Mouse (Mus musculus): ENCODE data around the gene Rcn1. TPM values are rescaled to one million over a fixed set of nuclear protein-coding genes. Genes with fewer than 3 reads are reported as not detected.

Gene Rcn1
- polyA plus RNA-seq, 1 experiment from 2014 or later = 122 TPM

DNA sequence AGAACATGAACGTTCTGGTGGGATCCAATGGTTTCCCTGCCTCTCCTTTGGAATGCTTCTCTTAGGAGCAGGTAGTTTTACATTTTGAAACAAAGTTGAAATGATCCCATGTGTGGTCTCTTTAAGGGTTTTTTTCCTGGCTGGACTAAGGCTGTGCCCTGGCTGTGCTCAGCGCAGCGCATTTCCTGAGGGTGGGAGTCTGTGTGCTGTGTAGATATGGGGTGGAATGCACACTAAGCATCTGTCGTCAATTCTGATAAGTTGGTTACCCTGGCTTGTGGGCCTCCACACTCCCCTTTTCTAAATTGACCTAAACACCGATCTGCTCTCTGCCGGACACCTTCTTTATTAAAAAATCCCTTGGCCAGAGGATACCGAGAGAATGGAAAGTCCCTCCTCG is 28.3 kb upstream of the Rcn1 start:
- ATAC-seq (replicated peaks; ENCODE audit: low FRiP score, low TSS enrichment, low read depth) = no peak
- H3K4me3 ChIP-seq (ENCODE audit: low read depth, low read length) = no peak overlapping the region
- no peaks in the 10 kb centered on the region for H3K4me1 ChIP-seq (replicated peaks; ENCODE audit: control insufficient read depth, insufficient read depth, low read length)
- no peak overlapping the region for H3K9ac ChIP-seq (ENCODE audit: low read length)
- no peak for DNase-seq (ENCODE audit: low spot score)
- H3K27ac ChIP-seq (ENCODE audit: low read depth) = no peak overlapping the region
- 68% methylated on average over 8 of the region's 8 CpGs for WGBS
- H3K27me3 ChIP-seq (replicated peaks; ENCODE audit: control insufficient read depth, insufficient read depth, low read length) = no peaks in the 10 kb centered on the region
- no peak overlapping the region for H3K4me2 ChIP-seq (ENCODE audit: low read length)
- no peaks in the 10 kb centered on the region for H3K36me3 ChIP-seq (ENCODE audit: control insufficient read depth, insufficient read depth, low read length)
- H3K9me3 ChIP-seq (ENCODE audit: control insufficient read depth, low read length) = no peaks in the 10 kb centered on the region

DNA sequence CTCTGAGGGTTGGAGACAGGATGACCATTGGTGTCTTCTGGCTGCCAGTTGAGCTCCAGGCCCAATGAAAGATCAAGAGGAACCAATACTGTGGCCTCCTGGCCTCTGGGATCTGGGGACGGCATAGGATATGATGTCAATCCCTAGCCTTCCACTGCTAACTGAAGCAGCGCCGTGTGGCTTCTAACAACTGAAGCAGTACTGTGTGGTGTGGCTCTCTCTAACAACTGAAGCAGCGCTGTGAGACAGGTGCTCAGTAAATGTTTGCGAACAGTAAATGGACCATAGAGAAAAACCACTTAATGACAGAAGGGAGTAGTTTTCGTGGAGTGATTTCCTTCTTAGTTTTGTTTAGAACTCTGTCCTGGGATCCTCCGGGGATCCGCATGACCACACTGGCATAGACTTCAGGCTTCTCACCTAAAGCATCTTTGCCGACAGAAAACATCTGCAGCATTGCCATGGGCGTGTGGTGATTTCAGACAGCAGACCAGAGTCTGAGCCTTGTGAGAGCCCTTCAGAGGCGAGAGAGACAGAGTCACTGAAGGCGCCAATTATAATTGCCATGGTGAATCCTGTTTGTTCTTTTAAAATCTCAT is 19.6 kb upstream of the Rcn1 start:
- Histone ChIP-seq H3K36me3 (ENCODE audit: control insufficient read depth, insufficient read depth, low read length) (no peaks in the 10 kb centered on the region), H3K4me1 (replicated peaks; ENCODE audit: control insufficient read depth, insufficient read depth, low read length) (no peaks in the 10 kb centered on the region), H3K4me2 (ENCODE audit: low read length) (no peak overlapping the region), H3K9me3 (ENCODE audit: control insufficient read depth, low read length) (no peaks in the 10 kb centered on the region), H3K27ac (ENCODE audit: low read depth) (no peak overlapping the region), H3K9ac (ENCODE audit: low read length) (no peak overlapping the region), H3K27me3 (replicated peaks; ENCODE audit: control insufficient read depth, insufficient read depth, low read length) (no peaks in the 10 kb centered on the region), H3K4me3 (ENCODE audit: low read depth, low read length) (no peak overlapping the region)
- WGBS = 83% methylated on average over 12 of the region's 12 CpGs
- no peak for DNase-seq (ENCODE audit: low spot score)
- ATAC-seq (replicated peaks; ENCODE audit: low FRiP score, low TSS enrichment, low read depth) = no peak

DNA sequence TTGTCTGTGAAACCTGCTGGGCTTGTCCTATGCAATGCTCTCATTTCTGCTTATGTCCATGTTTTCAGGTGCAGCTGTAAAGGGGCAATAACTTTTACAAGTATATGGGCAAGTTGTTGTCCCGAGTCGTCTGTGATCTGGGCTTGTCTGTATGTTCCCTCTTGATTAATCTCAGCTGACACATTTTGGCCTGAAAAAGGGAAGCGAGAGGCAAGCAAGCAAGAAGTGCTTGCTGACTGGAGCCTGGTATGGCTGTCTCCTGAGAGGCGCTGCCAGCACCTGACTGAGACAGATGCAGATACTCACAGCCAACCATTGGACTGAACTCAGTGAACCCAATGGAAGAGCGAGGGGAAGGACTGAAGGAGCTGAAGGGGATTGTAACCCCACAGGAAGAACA is 18.5 kb upstream of the Rcn1 start:
- WGBS = 73% methylated on average over 5 of the region's 5 CpGs

DNA sequence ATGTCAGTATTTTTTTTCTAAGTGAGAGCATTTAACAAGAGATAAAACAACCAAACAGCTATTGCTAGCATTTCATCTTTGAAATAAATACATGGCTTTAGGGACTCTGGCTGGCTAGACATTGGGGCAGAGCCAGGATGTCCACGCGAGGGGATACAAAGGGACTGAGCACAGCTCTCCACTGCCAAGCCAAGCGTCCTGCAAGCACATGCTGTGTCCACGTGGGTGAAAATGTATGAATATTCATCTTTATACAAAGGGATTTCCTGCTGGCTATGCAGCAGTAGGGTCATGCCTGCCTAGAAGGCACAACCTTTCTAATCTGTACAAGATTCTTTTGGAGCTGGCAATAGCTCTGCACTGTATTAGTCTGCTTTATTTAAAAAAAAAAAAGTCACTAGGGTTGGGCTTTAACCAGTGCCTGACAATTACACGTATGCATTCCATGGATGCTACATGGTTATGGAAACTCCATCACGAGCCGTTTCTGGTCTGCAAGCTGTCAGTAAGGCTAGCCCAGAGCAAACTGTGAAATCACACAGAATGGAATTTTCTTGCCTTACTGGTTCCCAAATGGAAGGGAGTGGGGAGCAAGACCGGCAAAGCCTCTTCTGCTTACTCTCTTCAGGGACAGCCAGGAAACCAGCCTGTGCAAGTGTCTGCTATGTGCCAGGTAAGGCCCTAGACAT is 17.7 kb upstream of the Rcn1 start:
- no peaks in the 10 kb centered on the region for H3K4me1 ChIP-seq (replicated peaks; ENCODE audit: control insufficient read depth, insufficient read depth, low read length)
- no peak overlapping the region for H3K9ac ChIP-seq (ENCODE audit: low read length)
- H3K27ac ChIP-seq (ENCODE audit: low read depth) = no peak overlapping the region
- H3K4me3 ChIP-seq (ENCODE audit: low read depth, low read length) = no peak overlapping the region
- no peak overlapping the region for H3K4me2 ChIP-seq (ENCODE audit: low read length)
- H3K36me3 ChIP-seq (ENCODE audit: control insufficient read depth, insufficient read depth, low read length) = no peaks in the 10 kb centered on the region
- WGBS = 54% methylated on average over 8 of the region's 8 CpGs
- H3K9me3 ChIP-seq (ENCODE audit: control insufficient read depth, low read length) = no peaks in the 10 kb centered on the region
- DNase-seq (ENCODE audit: low spot score) = no peak
- no peak for ATAC-seq (replicated peaks; ENCODE audit: low FRiP score, low TSS enrichment, low read depth)
- H3K27me3 ChIP-seq (replicated peaks; ENCODE audit: control insufficient read depth, insufficient read depth, low read length) = no peaks in the 10 kb centered on the region

More for the DNA sequence above, 18.5 kb upstream of the Rcn1 start:
- H3K4me1 ChIP-seq (replicated peaks; ENCODE audit: control insufficient read depth, insufficient read depth, low read length) = no peaks in the 10 kb centered on the region
- no peak for ATAC-seq (replicated peaks; ENCODE audit: low FRiP score, low TSS enrichment, low read depth)
- no peaks in the 10 kb centered on the region for H3K36me3 ChIP-seq (ENCODE audit: control insufficient read depth, insufficient read depth, low read length)
- no peaks in the 10 kb centered on the region for H3K9me3 ChIP-seq (ENCODE audit: control insufficient read depth, low read length)
- H3K9ac ChIP-seq (ENCODE audit: low read length) = no peak overlapping the region
- no peak for DNase-seq (ENCODE audit: low spot score)
- no peak overlapping the region for H3K4me3 ChIP-seq (ENCODE audit: low read depth, low read length)
- no peak overlapping the region for H3K27ac ChIP-seq (ENCODE audit: low read depth)
- no peaks in the 10 kb centered on the region for H3K27me3 ChIP-seq (replicated peaks; ENCODE audit: control insufficient read depth, insufficient read depth, low read length)
- no peak overlapping the region for H3K4me2 ChIP-seq (ENCODE audit: low read length)

DNA sequence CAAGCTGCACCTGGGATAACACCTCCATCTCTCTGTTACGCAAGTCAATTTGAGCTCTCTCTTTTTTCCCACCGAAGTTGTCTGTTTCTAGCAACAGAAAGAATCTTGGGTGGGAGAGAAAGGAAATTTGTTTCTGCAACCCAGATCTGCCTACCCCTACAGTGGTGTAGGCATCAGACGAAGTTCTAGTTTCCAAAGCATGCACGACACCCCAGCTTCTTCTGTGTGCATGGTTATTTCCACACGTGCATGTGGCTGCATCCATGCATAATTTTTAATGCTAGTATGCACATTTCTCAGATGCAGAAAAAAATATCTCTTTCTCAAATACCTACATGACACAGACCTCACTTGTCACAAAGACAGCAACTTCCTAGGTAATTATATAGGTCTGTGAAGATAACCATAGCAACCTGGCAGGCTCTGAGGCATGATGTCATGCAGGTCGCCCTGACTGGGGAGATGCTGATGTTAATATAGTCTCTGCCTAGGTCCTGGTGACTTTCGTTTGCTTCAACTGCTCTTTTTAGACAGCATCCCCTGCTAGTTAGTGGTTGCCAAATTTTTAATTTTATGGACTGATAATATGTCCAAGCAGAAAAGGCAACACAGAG is 17.0 kb upstream of the Rcn1 start:
- no peaks in the 10 kb centered on the region for H3K4me1 ChIP-seq (replicated peaks; ENCODE audit: control insufficient read depth, insufficient read depth, low read length)
- no peak overlapping the region for H3K4me3 ChIP-seq (ENCODE audit: low read depth, low read length)
- no peaks in the 10 kb centered on the region for H3K27me3 ChIP-seq (replicated peaks; ENCODE audit: control insufficient read depth, insufficient read depth, low read length)
- no peaks in the 10 kb centered on the region for H3K9me3 ChIP-seq (ENCODE audit: control insufficient read depth, low read length)
- H3K27ac ChIP-seq (ENCODE audit: low read depth) = no peak overlapping the region
- ATAC-seq (replicated peaks; ENCODE audit: low FRiP score, low TSS enrichment, low read depth) (no peak), DNase-seq (ENCODE audit: low spot score) (no peak)
- no peaks in the 10 kb centered on the region for H3K36me3 ChIP-seq (ENCODE audit: control insufficient read depth, insufficient read depth, low read length)
- 64% methylated on average over 7 of the region's 7 CpGs for WGBS
- no peak overlapping the region for H3K4me2 ChIP-seq (ENCODE audit: low read length)
- H3K9ac ChIP-seq (ENCODE audit: low read length) = no peak overlapping the region

DNA sequence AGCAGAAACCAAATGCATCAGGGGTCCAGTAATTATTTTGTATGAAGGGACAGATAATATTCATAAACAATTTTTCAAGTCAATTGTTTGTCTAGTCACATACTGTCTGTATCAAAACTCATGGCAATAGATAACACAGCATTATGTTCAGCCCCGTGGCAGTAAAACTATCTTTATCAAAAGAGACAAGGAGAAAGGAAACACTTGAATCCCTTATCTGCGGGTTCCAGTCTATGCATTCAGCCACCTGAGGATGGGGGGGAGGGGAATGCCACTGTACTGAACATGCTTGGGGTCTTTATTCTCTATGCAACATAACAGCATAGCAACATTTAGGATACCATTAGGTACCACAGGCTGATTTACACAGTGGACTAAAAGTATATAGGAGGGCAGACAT is 15.2 kb upstream of the Rcn1 start:
- no peak overlapping the region for H3K4me2 ChIP-seq (ENCODE audit: low read length)
- WGBS = 64% methylated on average over 2 of the region's 2 CpGs
- H3K4me1 ChIP-seq (replicated peaks; ENCODE audit: control insufficient read depth, insufficient read depth, low read length) = no peaks in the 10 kb centered on the region
- H3K9me3 ChIP-seq (ENCODE audit: control insufficient read depth, low read length) = no peaks in the 10 kb centered on the region
- no peaks in the 10 kb centered on the region for H3K27me3 ChIP-seq (replicated peaks; ENCODE audit: control insufficient read depth, insufficient read depth, low read length)
- H3K27ac ChIP-seq (ENCODE audit: low read depth) = no peak overlapping the region
- H3K9ac ChIP-seq (ENCODE audit: low read length) = no peak overlapping the region
- no peak overlapping the region for H3K4me3 ChIP-seq (ENCODE audit: low read depth, low read length)
- no peaks in the 10 kb centered on the region for H3K36me3 ChIP-seq (ENCODE audit: control insufficient read depth, insufficient read depth, low read length)
- DNase-seq (ENCODE audit: low spot score) (no peak), ATAC-seq (replicated peaks; ENCODE audit: low FRiP score, low TSS enrichment, low read depth) (no peak)

DNA sequence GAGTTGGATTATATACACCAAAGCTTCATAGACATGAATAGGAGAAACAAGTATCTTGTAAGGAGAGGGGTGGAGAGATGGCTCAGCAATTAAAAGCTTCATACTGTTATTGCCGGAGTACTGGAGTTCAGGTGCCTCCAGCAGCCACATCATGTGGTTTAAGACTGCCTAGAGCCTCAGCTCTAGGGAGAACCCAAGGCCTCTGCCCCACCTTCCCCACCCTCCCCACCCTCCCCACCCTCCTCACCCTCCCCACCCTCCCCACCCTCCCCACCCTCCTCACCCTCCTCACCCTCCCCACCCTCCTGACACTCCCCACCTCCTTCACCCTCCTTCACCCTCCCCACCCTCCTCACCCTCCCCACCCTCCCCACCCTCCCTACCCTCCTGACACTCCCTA is 10.1 kb upstream of the Rcn1 start:
- Histone ChIP-seq H3K27me3 (replicated peaks; ENCODE audit: control insufficient read depth, insufficient read depth, low read length) (no peaks in the 10 kb centered on the region), H3K36me3 (ENCODE audit: control insufficient read depth, insufficient read depth, low read length) (no peaks in the 10 kb centered on the region), H3K9me3 (ENCODE audit: control insufficient read depth, low read length) (no peaks in the 10 kb centered on the region), H3K4me3 (ENCODE audit: low read depth, low read length) (no peak overlapping the region), H3K9ac (ENCODE audit: low read length) (no peak overlapping the region), H3K4me2 (ENCODE audit: low read length) (no peak overlapping the region), H3K4me1 (replicated peaks; ENCODE audit: control insufficient read depth, insufficient read depth, low read length) (no peaks in the 10 kb centered on the region), H3K27ac (ENCODE audit: low read depth) (no peak overlapping the region)
- DNase-seq (ENCODE audit: low spot score) (no peak), ATAC-seq (replicated peaks; ENCODE audit: low FRiP score, low TSS enrichment, low read depth) (no peak)
- WGBS = 82% methylated on average over 1 of the region's 1 CpGs

DNA sequence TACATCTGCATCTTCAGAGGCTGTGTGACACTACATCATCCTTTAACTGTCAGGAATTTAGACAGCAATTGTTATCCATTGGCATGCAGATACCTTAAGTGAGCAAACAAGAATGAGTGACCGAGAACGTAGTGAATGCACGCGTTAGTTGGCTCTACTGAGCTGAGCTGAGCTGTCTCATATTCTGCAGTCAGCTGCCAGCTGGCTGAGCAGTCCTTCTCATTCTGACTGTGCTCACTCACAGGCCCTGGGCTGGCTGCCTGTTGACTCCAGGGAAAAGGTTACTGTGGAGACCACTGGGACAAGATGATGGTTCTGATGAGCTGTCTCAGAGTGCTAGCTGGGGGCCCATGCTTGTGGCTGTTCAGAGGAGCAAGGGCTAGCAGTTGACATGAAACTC is 9.4 kb upstream of the Rcn1 start:
- Histone ChIP-seq H3K27me3 (replicated peaks; ENCODE audit: control insufficient read depth, insufficient read depth, low read length) (no peaks in the 10 kb centered on the region), H3K27ac (ENCODE audit: low read depth) (no peak overlapping the region), H3K4me2 (ENCODE audit: low read length) (no peak overlapping the region), H3K9me3 (ENCODE audit: control insufficient read depth, low read length) (no peaks in the 10 kb centered on the region), H3K4me3 (ENCODE audit: low read depth, low read length) (no peak overlapping the region), H3K36me3 (ENCODE audit: control insufficient read depth, insufficient read depth, low read length) (no peaks in the 10 kb centered on the region), H3K9ac (ENCODE audit: low read length) (no peak overlapping the region), H3K4me1 (replicated peaks; ENCODE audit: control insufficient read depth, insufficient read depth, low read length) (no peaks in the 10 kb centered on the region)
- ATAC-seq (replicated peaks; ENCODE audit: low FRiP score, low TSS enrichment, low read depth) (no peak), DNase-seq (ENCODE audit: low spot score) (peak; percentile 45)
- WGBS = 62% methylated on average over 4 of the region's 4 CpGs

DNA sequence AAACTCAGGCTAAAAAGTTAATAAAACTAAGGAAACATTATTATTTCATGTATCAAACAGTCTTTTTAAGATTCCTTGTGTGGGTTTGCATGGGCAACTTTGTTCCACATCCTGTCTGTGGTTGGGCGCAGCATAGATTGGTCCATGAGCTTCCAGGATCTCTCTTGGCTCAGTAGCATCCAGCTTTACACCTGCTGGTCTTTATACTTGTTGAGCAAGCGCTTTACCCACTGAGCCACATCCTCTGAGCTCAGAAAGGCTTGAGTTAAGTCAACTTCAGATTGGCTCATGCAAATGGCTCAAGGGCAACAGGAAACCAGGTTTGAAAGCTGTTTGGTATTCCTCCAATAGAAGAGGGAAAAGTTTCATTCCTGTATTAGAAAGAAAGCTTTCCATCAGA is 3.1 kb upstream of the Rcn1 start:
- 90% methylated on average over 2 of the region's 2 CpGs for WGBS

More for the DNA sequence above, 3.1 kb upstream of the Rcn1 start:
- no peak overlapping the region for H3K4me2 ChIP-seq (ENCODE audit: low read length)
- no peak overlapping the region for H3K9ac ChIP-seq (ENCODE audit: low read length)
- no peaks in the 10 kb centered on the region for H3K36me3 ChIP-seq (ENCODE audit: control insufficient read depth, insufficient read depth, low read length)
- peaks cover 11% of the 10 kb centered on the region for H3K4me1 ChIP-seq (replicated peaks; ENCODE audit: control insufficient read depth, insufficient read depth, low read length)
- no peak for DNase-seq (ENCODE audit: low spot score)
- H3K27ac ChIP-seq (ENCODE audit: low read depth) = no peak overlapping the region
- ATAC-seq (replicated peaks; ENCODE audit: low FRiP score, low TSS enrichment, low read depth) = no peak
- no peaks in the 10 kb centered on the region for H3K9me3 ChIP-seq (ENCODE audit: control insufficient read depth, low read length)
- H3K27me3 ChIP-seq (replicated peaks; ENCODE audit: control insufficient read depth, insufficient read depth, low read length) = no peaks in the 10 kb centered on the region
- H3K4me3 ChIP-seq (ENCODE audit: low read depth, low read length) = no peak overlapping the region

Measured in intestine, embryonic 14.5 days (tissue).